Mouse (Mus musculus): ENCODE data around the gene Frs2.
"Not testable (repeated sequence)": the region's sequence is repeated elsewhere in the genome, so short reads cannot be mapped to it uniquely, and the experiment has no call there.

Gene Frs2

DNA sequence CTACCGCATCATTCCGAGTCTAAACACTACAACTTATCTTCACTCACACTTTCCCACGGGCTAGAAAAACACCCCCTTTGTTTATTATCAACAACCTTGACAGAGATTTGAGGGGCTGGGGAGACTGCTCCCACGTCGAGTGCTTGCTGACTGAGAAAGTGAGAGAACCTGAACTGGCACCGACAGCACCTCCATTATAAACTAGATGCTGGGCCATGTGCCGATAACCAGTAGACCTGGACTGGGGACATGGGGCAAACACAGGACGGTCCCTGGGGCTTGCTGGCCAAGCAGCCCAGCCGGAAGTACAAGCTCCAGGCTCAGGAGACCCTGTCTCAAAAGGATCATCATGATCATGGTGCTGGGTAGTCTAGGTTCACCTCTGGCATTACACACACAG lies 1.9 kb downstream of the Frs2 start:
- DNase-seq (ENCODE audit: low read depth, low spot score) = no peak

DNA sequence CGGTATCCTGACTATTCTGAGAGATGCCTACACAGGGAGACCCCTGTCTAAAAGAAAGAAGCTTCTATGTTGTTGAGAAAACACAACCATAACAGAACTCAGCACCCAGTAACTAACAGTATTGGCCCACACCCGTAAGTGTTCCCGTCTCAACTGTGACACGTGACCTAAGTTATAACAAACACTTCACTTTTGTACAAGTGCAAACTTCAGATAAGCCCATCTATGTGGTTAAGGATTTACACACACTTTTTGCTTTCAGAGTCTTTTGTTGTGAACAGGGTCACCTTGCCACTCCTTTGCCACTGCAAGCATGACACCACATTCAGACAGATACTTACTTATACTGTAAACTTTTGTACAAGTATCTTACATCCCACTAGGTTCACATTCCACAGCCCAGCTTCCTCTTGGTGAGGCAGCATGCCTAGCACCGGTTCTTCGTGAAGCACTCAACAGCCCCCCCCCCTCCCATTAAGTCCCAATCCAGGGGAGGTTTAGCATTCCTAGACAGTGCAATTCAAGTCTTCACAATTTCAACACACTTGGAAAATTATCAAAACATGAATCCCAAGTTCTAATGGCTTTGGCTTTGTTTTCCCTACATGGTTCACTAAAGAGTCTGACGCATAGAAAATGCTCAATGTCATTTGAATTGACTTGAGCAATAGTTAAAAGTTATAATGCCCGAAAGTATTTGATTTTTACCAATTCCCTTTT lies 2.6 kb downstream of the Frs2 start:
- no peak for DNase-seq (ENCODE audit: low read depth, low spot score)

DNA sequence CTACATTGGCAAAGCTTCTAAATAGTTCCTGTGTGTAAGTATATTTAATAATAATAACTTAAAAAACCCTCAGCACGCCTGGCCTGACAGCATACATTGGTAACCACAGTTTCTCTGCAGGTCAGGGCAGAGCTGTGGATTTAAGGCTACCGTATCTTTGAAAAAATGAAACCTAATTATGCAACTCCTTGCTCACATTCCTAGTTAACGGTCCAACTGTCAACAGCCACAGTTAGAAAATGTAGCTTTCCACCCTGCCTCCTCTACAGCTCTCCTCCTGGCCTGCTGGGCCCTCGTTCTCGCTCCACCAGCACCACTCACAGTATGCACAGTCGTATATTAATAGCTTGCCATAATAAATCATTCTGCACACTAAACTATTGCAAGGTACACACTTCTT lies 3.7 kb downstream of the Frs2 start:
- DNase-seq (ENCODE audit: low read depth, low spot score) = no peak

GRCm38 (mm10) chr10:117144071-117144470 lies 4.3 kb downstream of the Frs2 start:
- DNase-seq (ENCODE audit: low read depth, low spot score) = no peak

- no peak for DNase-seq (ENCODE audit: low read depth, low spot score)
These were observed 5.0 kb downstream of the Frs2 start for GRCm38 (mm10) chr10:117143311-117143710.

DNA sequence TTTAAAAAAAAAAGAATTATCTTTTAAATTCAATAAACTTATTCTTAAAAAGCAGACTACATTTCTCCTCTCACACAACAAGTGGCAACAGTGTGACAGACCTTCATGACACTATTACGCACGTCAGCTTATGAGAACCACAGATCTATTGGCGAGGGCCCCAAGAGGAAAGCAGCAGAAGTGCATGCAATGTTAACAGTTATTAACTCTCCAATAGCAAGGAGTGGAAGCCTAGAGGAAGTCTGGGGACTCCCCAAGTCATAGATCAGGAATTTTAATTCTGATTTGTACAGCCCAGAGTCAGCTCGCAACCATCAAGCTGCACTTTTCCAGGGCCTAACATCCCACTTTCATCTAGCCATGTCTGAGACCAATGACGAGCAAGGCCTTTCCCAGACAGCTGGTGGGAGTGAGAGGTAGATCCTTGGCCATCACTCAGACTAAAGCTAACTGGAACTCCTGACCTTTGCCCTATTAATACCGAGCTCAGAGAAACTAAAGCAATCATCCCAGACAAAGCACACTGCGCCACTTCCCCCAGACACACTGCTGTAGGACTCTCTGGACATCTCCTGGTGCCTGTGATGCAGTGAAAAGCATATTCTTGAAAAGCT lies 6.3 kb downstream of the Frs2 start:
- DNase-seq (ENCODE audit: low read depth, low spot score) = no peak

DNA sequence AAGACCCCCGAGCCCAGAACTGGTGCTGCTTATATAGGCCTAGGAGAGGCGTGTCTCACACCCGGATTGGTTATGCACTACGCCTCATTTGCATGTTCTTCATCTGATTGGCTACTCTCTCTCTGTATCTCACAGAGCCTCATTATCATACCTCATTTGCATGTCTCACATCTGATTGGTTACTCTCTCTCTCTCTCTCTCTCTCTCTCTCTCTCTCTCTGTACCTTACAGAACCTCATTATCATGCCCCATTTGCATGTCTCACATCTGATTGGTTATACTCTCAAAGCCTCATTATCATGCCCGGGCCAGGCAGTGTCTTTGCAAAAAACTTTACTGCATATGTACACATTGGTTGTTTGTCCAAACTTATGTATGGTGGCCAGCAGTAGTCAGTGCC lies 16.8 kb downstream of the Frs2 start:
- DNase-seq (ENCODE audit: low read depth, low spot score) = not testable (repeated sequence)

GRCm38 (mm10) chr10:117130037-117130436 lies 18.3 kb downstream of the Frs2 start:
- no peak for DNase-seq (ENCODE audit: low read depth, low spot score)

DNA sequence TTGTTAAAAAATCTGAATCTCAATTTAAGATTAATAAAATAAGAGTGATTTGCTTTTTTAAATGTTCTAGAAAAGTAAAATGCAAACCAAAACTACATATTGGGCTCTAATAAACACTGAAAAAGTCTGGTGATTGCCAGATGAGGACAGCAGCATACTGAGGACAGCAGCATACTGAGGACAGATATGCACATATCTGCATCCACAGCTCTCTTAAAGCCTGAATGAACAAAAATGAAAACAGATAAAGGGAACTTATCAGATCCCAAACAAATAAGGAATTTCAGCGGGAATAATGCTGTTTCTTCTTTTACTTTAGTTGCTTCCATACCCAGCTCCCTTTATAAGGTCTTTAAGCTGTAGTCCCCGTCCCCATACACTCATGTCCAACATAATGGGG lies 19.6 kb downstream of the Frs2 start:
- no peak for DNase-seq (ENCODE audit: low read depth, low spot score)

DNA sequence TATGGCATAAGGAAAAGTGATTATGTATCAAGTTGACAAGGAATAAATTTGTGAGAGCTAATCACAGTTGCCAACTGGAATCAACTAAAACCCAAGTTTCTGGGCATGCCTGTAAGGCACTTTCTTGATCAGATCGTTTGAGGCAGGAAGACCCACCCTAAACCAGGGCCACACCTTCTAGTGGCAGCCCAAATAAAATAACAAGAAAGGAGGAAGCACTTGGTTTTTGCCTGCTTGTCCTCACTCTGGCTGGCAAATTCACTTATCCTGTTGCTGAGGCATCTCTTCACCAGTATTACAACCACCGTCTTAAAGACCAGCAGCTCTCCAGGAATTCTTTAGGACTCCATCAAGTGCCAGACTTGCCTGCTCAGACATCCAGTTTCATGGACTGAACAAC lies 20.9 kb downstream of the Frs2 start:
- DNase-seq (ENCODE audit: low read depth, low spot score) = no peak

DNA sequence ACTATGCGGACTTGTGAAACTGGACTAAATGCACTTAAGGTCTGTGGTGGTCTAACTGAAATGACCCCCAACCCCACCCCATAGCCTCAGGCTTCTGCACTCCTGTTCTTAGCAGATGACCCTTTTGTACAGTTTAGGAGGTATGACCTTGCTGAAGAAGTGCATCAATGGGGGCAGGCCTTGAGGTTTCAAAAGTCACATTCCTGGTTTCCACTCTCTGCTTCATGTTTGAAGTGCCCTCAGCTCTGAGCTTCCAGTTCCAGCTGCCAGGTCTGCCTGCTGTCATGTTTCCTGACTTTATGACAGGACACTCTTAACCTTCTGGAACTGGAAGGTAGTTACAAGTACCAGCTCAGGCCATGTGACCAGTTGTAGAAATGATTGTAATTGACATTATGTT lies 21.6 kb downstream of the Frs2 start:
- no peak for DNase-seq (ENCODE audit: low read depth, low spot score)

GRCm38 (mm10) chr10:117126233-117126632 lies 22.1 kb downstream of the Frs2 start:
- DNase-seq (ENCODE audit: low read depth, low spot score) = no peak

- no peak for DNase-seq (ENCODE audit: low read depth, low spot score)
These were observed 26.9 kb downstream of the Frs2 start for GRCm38 (mm10) chr10:117121448-117121847.

DNA sequence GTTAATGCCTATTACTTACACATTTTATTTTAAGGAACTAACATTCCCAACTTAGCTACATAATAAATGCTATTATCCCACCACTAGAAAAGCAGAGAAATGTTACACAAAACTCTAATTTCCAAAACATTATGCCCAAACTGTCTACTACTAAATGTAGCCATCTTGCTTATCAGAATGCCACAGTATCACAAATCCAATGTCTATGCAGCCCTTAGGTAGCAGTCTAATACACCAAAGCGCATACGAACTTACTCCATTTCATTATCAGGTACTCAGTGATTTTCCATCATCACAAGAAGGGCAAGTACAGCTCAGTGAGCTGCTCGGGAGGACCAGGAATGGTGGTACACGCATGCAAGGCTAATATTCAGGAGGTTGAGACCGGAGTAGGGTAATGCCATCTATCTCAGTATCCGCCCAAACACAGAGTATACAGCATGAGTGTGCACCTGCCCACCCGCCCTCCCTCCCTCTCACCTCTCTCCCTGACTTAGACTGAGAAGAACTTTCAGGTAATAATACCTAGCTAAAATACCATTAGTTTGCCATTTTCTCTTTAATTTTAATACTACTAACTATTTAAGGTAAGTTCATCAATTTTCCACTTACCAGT lies 28.2 kb downstream of the Frs2 start:
- no peak for DNase-seq (ENCODE audit: low read depth, low spot score)

- DNase-seq (ENCODE audit: low read depth, low spot score) = no peak
These were observed 28.8 kb downstream of the Frs2 start for GRCm38 (mm10) chr10:117119531-117119930.

GRCm38 (mm10) chr10:117118421-117118831 lies 29.9 kb downstream of the Frs2 start:
- DNase-seq (ENCODE audit: low read depth, low spot score) = no peak

- no peak for DNase-seq (ENCODE audit: low read depth, low spot score)
These were observed 32.7 kb downstream of the Frs2 start for GRCm38 (mm10) chr10:117115652-117116051.

GRCm38 (mm10) chr10:117112545-117112944 lies 35.8 kb downstream of the Frs2 start:
- DNase-seq (ENCODE audit: low read depth, low spot score) = no peak

DNA sequence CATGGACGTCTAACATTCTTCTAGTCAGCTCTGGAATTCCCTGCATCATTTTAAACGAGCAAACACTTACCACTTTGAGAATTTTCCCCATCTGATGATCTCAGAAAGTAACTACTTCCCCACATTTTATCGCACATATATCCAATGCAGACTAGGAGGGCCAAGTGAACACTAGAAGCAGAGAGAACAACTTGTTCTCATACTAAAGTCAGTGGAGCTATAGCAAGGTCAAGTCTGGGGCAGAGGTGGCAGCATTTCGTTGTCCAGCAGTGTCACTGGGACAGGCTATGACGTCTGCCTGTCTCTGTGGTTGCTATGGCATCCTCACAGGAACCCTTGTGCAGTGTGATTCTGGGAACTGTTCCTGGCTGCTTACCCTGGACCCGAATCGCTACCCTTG lies 36.9 kb downstream of the Frs2 start:
- DNase-seq (ENCODE audit: low read depth, low spot score) = no peak

GRCm38 (mm10) chr10:117110271-117110670 lies 38.1 kb downstream of the Frs2 start:
- no peak for DNase-seq (ENCODE audit: low read depth, low spot score)

DNA sequence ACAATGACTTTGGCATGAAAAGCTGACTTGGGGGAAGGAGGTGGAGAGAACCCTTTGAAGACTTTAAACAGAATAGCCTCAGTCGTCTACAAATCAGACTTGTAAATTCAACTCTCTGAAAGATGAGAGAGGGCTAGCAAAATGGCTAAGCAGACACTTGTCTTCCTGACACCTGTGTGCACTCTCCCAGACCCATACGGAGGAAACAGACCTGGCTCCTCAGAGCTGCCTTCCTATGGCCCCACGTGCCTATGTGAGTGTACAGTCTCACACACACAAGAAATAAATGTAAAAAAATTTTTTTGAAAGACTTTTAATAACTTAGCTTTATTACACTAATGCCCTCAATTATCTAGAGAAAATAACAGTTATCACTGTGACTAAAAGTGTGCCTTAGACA lies 41.6 kb downstream of the Frs2 start:
- DNase-seq (ENCODE audit: low read depth, low spot score) = no peak

DNA sequence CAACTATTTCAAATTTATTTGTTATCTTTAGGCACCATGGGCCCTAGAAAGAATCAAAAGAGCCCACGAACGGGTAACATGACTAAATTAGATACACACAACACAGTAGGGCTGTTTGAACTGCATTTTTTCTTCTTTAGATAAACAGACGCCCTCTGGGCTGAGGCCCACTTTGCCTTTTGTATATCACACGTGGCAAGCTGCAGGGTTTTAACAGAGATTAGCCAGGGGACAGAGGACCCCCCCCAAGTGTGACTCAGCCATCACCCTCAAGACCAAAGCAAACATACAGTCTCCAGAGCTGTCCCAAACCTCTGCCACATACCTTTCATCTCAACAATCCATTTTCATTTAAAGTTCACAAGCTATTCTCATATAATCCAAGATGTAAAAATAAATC lies 42.1 kb downstream of the Frs2 start:
- no peak for DNase-seq (ENCODE audit: low read depth, low spot score)

- no peak for DNase-seq (ENCODE audit: low read depth, low spot score)
These were observed 43.3 kb downstream of the Frs2 start for GRCm38 (mm10) chr10:117105015-117105414.

Measured in ES-CJ7 (cell line).